Mouse (Mus musculus) stomach, embryonic 16.5 days (tissue): ENCODE measurements around the gene Fanci. TPM values are rescaled to one million over a fixed set of nuclear protein-coding genes. Genes with fewer than 3 reads are reported as not detected.
A peak's percentile ranks its signal among the peaks of the same experiment; 100 is the strongest.

ENCODE experiments used
- ATAC-seq: fragments of 200-750 bp; cut with Nextera tagmentation; 2 replicates; pipeline ENCODE4 v1.8.0; 2017; ENCODE audit warnings: moderate number of reproducible peaks, moderate TSS enrichment; ENCODE audit not compliant: insufficient read depth, low FRiP score
- H3K27ac ChIP-seq: fragments of 300-500 bp; sonication (generic); 2 replicates; pipeline ENCODE4 v1.5.1; 2014; ENCODE audit warnings: low read length
- H3K27me3 ChIP-seq: fragments of 300-500 bp; sonication (generic); 2 replicates; pipeline ENCODE4 v1.6.1; 2014; ENCODE audit warnings: low read length, control low read depth, mixed read lengths; ENCODE audit not compliant: control insufficient read depth, insufficient read depth
- H3K36me3 ChIP-seq: fragments of 300-500 bp; sonication (generic); 2 replicates; pipeline ENCODE4 v1.6.1; 2014; ENCODE audit warnings: low read length; ENCODE audit not compliant: control insufficient read depth, insufficient read depth
- H3K4me1 ChIP-seq: fragments of 300-500 bp; sonication (generic); 2 replicates; pipeline ENCODE4 v1.6.1; 2014; ENCODE audit warnings: low read length, control low read depth, mixed read lengths; ENCODE audit not compliant: control insufficient read depth, insufficient read depth
- H3K4me2 ChIP-seq: fragments of 300-500 bp; sonication (generic); 2 replicates; pipeline ENCODE4 v1.6.1; 2014; ENCODE audit warnings: low read depth, low read length, mixed read lengths
- H3K4me3 ChIP-seq: fragments of 300-500 bp; sonication (generic); replicated peaks from 2 replicates; pipeline ENCODE4 v1.5.1; 2014; ENCODE audit warnings: mild to moderate bottlenecking, low read length
- H3K9ac ChIP-seq: fragments of 300-500 bp; sonication (generic); 2 replicates; pipeline ENCODE4 v1.6.1; 2014; ENCODE audit warnings: low read length
- H3K9me3 ChIP-seq: fragments of 300-500 bp; sonication (generic); replicated peaks from 2 replicates; pipeline ENCODE4 v1.6.1; 2016; ENCODE audit warnings: low read length, control low read depth; ENCODE audit not compliant: control insufficient read depth
- WGBS: fragments of 180-500 bp; shearing (Covaris S2); extraction: QIAGEN DNeasy Blood & Tissue Kit; methylation state at CpG from one replicate; pipeline ENCODE4 v1.1.7; 2014; 5-methylcytosine and 5-hydroxymethylcytosine counted together
- polyA plus RNA-seq: library from polyadenylated mRNA; unstranded; fragments of >200 nt; fragmentation: Nextera tagmentation; extraction: Ambion mirVana; gene quantifications from 2 replicates; pipeline ENCODE4 v1.2.1, GENCODE M21; 2015

The Fanci gene
- polyA plus RNA-seq, 1 experiment from 2014 or later: 9.0 TPM

DNA sequence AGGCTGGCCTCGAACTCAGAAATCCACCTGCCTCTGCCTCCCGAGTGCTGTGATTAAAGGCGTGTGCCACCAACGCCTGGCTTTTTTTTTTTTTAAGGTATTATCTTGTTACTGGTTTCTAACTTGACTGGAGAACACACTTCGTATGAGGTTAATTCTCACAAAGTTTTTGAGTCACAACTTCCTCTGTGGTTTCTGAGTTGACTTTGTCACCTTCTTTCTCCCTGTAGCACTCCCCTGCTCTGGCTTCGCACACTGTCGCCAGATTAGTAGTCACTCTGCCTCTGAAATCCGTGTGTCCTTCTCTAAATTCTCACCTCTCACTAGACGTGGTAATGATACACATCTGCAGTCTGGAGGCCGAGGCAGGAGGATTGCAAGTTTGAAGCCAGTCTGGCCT is 31.1 kb downstream of the Fanci start:
- H3K4me1 ChIP-seq: no peaks in the 10 kb centered on the region
- WGBS: 85% methylated on average over 10 of the region's 10 CpGs
- no peak overlapping the region for H3K9ac ChIP-seq
- H3K27me3 ChIP-seq: no peaks in the 10 kb centered on the region
- H3K9me3 ChIP-seq: no peaks in the 10 kb centered on the region
- no peak overlapping the region for H3K4me3 ChIP-seq
- H3K36me3 ChIP-seq: no peaks in the 10 kb centered on the region
- H3K27ac ChIP-seq: no peak overlapping the region
- H3K4me2 ChIP-seq: no peak overlapping the region
- ATAC-seq: no peak

DNA sequence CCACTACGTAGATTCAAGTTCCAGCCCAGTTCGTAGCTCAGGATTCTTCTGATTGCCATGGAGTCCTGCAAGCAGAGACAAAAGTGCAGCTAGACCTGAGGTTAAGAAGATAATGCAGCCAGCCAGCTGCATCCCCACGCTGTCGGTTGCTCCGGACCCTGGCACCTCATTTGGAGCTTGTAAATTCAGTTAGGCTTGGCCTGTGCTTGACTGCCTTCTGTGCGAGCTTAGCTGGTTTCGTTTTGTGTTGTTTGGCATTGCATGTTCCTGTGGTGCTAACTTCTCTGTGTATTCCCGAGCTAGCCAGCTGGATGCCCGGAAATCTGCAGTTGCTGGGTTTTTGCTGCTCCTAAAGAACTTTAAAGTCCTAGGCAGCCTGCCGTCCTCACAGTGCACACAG is 34.1 kb downstream of the Fanci start:
- Histone ChIP-seq H3K4me1 (no peaks in the 10 kb centered on the region), H3K4me3 (no peak overlapping the region), H3K36me3 (no peaks in the 10 kb centered on the region), H3K9me3 (no peaks in the 10 kb centered on the region), H3K9ac (no peak overlapping the region), H3K27ac (no peak overlapping the region), H3K27me3 (no peaks in the 10 kb centered on the region), H3K4me2 (no peak overlapping the region)
- ATAC-seq: no peak
- WGBS: 82% methylated on average over 10 of the region's 10 CpGs

DNA sequence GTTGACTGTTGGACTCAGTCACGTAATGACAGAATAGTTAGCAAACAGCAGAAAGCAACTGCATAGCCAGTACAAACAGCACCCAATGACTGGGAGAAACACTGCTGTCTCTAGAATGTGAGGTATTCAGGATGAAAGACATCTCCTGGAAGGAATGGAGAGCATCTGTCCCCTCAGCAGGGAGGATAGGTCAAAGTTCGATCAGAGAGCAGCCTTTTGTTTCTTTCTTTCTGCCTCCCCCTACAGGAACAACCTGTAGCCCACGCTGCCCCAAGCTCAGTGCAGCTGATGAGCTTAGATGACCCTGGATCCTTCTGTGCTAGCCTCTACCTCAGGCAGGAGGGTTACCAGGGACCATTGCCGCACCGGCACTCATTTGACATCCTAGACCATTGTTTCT is 36.5 kb downstream of the Fanci start:
- Histone ChIP-seq H3K4me2 (no peak overlapping the region), H3K9me3 (no peaks in the 10 kb centered on the region), H3K27ac (no peak overlapping the region), H3K9ac (no peak overlapping the region), H3K4me3 (no peak overlapping the region), H3K4me1 (no peaks in the 10 kb centered on the region), H3K27me3 (no peaks in the 10 kb centered on the region), H3K36me3 (no peaks in the 10 kb centered on the region)
- 60% methylated on average over 5 of the region's 5 CpGs for WGBS
- ATAC-seq: no peak

DNA sequence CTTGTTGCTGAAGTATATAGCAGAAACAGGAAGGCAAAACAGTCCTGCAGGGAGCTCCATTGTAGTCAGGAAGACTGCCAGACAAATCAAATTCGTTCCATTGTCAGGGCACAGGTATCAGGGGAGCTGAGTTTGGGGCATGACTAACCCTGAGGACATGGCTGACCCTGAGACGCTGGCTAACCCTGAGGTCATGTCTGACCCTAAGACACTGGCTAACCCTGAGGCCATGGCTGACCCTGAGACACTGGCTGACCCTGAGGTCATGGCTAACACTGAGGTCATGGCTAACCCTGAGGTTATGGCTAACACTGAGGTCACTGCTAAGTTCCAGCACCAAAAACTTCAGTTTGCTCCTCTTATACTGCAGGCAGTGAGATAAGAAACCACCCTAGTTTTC is 48.3 kb downstream of the Fanci start:
- Histone ChIP-seq H3K9ac (no peak overlapping the region), H3K9me3 (no peaks in the 10 kb centered on the region), H3K4me1 (no peaks in the 10 kb centered on the region), H3K36me3 (0 out of 2 replicates have a peak, but pooled peaks cover 3% of the 10 kb centered on the region), H3K27me3 (no peaks in the 10 kb centered on the region), H3K27ac (no peak overlapping the region), H3K4me2 (no peak overlapping the region), H3K4me3 (no peak overlapping the region)
- WGBS: 74% methylated on average over 2 of the region's 2 CpGs
- ATAC-seq: no peak

DNA sequence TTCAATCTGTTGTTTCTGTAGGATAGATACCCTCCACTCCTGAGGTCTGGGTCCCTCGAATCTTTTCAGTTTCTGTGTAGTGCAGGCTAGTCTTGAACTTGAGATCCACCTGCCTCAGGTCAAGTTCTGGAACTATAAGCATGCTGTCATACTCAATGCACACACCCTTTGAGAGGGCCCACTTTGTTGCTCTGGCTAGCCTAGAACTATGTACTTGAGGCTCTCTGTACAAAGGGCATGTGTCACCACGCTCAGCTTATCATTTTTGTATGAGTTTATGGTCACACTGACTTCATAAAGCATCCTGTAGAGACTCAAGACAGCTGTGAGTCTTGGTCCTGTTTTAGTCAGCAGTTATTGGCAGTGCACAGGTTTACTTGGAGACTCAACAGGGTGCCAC is 55.3 kb downstream of the Fanci start:
- ATAC-seq: no peak
- no peaks in the 10 kb centered on the region for H3K4me1 ChIP-seq
- no peak overlapping the region for H3K27ac ChIP-seq
- H3K36me3 ChIP-seq: peaks cover 20% of the 10 kb centered on the region; the same call in 1 of the 2 replicates
- no peaks in the 10 kb centered on the region for H3K9me3 ChIP-seq
- H3K9ac ChIP-seq: no peak overlapping the region
- WGBS: 90% methylated on average over 2 of the region's 2 CpGs
- H3K4me3 ChIP-seq: no peak overlapping the region
- H3K4me2 ChIP-seq: no peak overlapping the region
- no peaks in the 10 kb centered on the region for H3K27me3 ChIP-seq

DNA sequence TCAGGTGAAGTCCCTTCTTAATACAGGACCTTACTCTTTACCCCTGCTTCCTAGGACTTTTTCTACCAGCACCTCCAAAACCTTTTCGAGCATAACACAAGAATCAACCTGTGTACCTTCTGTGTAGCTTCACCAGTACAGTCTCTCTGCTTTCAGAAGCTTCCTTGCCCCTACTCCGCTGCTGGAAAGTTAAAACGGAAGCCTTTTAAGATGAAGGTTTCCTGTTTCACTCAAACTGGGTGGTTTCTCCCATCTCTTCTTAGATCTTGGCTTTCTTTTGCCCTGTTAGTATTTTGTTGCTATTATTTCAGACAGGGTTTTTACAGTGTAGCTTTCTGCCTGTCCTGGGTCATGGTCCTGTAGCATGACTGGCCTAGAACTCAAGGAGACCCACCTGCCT is 55.8 kb downstream of the Fanci start:
- Histone ChIP-seq H3K27me3 (no peaks in the 10 kb centered on the region), H3K4me3 (no peak overlapping the region), H3K36me3 (peaks cover 24% of the 10 kb centered on the region), H3K9me3 (no peaks in the 10 kb centered on the region), H3K4me2 (no peak overlapping the region), H3K4me1 (no peaks in the 10 kb centered on the region), H3K9ac (no peak overlapping the region), H3K27ac (no peak overlapping the region)
- WGBS: 92% methylated on average over 3 of the region's 3 CpGs
- no peak for ATAC-seq

DNA sequence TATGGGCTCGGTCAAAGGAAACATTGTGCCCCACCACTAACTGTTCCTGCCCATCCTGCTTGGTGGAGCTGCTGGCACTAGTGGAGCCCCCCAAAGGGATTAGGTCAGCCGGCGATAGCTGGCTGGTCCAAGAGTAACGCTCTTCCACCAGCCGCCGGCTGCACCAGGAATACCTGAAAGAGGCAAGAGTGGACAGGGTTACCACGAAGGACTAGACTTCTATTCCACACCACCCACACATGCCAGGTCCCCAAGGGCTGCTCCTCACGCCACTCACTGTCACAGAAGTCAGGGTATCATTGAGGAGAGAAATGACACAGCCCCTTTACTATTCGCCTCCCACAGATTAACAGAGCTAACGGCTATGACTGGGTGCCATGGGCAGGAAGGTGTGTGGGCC is 70.0 kb downstream of the Fanci start:
- Histone ChIP-seq H3K9ac (no peak overlapping the region), H3K36me3 (peaks cover 34% of the 10 kb centered on the region), H3K27ac (no peak overlapping the region), H3K9me3 (no peaks in the 10 kb centered on the region), H3K4me2 (no peak overlapping the region), H3K4me3 (no peak overlapping the region), H3K4me1 (peaks cover 11% of the 10 kb centered on the region), H3K27me3 (no peaks in the 10 kb centered on the region)
- no peak for ATAC-seq
- WGBS: 89% methylated on average over 10 of the region's 10 CpGs

DNA sequence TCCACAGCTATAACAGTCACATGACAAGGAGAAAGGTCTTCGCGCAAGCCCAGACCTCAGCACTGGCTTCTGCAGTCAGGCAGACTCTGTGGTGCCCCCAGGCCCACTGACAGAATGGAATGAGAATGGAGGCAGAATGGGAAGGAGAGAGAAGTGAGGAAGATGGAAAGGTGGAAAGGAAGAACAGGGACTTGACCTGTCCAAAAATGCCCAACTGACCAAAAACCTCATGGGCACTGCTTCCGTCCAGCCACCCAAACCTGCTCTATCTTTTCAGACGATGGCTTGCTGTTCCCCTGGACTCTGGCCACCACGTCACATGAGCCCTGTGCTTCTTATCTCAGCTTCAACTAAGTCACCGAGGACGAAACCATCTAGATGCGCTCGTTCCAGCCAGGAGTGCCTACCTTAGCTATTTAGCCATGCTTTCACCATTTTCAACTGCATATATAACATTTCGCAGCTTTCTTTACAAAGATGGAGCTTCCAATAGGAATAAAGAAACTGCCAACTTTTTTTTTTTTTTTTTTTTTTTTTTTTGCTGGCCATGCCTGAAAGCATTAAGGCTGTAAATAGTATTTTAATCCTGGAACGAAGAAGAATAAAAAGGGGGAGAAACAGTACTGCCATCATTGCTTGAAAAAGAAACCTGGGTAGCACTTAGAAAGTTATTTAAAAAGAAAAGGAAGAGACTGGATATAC is 71.8 kb downstream of the Fanci start:
- Histone ChIP-seq H3K4me3 (no peak overlapping the region), H3K9me3 (no peaks in the 10 kb centered on the region), H3K4me2 (no peak overlapping the region), H3K4me1 (peaks cover 20% of the 10 kb centered on the region), H3K36me3 (peaks cover 24% of the 10 kb centered on the region), H3K27me3 (no peaks in the 10 kb centered on the region), H3K27ac (no peak overlapping the region), H3K9ac (no peak overlapping the region; the same call in 1 of the 2 replicates)
- no peak for ATAC-seq
- WGBS: 82% methylated on average over 11 of the region's 11 CpGs

DNA sequence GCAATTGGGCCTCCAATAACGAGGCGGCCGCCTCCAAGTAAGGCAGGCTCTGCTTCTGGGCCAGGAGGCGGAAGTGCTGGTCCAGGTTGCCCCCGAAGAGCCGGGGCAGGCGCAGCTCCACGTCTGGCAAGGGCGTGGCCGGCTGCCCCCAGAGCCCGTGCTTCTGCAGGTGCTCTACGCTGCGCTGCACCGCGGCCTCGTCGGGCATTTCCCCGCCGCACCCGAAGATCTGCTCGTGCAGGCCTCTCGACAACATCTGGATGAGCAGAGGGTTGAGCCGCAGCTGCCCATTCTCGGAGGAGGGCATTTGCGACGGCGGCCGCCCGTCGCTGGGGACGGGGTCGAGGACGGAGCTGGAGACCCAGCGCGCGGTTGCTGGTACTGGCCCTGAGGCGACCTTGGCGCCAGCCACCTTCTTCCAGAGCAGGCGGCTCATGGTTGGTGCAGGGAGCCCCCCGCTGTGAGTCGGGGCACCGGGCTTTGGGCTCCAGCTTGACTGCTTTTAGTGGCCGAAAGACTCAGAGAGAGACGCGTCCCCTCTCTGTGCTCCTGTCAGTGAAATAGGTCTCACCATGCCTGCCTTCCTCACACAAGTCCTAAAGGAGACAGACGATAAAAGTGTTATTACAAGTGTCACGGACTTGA is 73.2 kb downstream of the Fanci start:
- WGBS: 10% methylated on average over 47 of the region's 47 CpGs
- H3K9me3 ChIP-seq: no peaks in the 10 kb centered on the region
- H3K4me3 ChIP-seq: peak overlapping the region; percentile 75
- H3K27me3 ChIP-seq: no peaks in the 10 kb centered on the region
- H3K9ac ChIP-seq: peak overlapping the region; percentile 91
- peak overlapping the region; percentile 73 for H3K4me2 ChIP-seq
- ATAC-seq: no peak
- peaks cover 20% of the 10 kb centered on the region for H3K4me1 ChIP-seq
- no peak overlapping the region for H3K27ac ChIP-seq
- peaks cover 12% of the 10 kb centered on the region for H3K36me3 ChIP-seq
